Comparison of ENCODE assay signal across 9 mouse cellular contexts in the genomic region with DNA sequence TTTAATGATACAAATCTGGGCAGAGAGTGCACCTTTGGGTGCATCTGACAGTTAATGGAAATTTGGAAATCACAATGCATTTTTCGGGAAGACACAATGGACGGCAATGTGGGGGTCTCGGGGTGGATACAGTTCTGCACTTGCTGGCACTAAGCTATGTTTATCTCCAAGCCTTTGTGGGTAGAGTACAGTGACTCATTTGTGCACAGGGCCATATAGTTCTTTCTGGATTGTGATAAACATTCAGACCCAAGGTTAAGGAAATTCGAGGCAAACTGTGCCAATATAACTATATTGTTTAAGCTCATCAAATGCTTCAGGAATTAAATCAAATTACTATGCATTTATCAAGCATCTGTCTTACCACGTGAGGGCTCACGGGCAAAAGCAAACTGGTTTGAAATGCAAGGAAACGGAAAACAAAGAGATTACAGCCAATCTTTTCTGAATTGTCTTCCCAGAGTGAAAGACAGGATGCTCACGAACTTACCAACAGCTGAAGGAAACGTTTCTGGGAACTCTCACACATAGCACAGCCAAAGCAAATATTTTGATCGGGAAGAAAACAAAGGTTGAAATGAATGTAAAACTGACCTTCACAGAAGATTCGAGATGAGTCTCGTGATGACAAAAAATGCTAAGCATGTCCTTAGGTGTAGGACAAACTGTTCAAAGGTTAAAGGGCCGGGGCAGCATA. TPM values are rescaled to one million over a fixed set of nuclear protein-coding genes. Genes with fewer than 3 reads are reported as not detected.
DNase-seq lines count a peak whose midpoint lies in the region; ATAC-seq and TF ChIP-seq lines count a peak whose summit lies in the region.
"Had no signal": no experiment of that assay in that cellular context is flagged by ENCODE, and none has a peak within 500 bp of the region (broad histone marks: within the 10 kb centered on the region; RNA-seq: fewer than 3 reads in every experiment).

No protein-coding gene starts in this region.

- TF ChIP-seq CTCF in cortical plate, adult 2 months (IDR thresholded peaks at IDR 0.05; ENCODE audit: extremely low read depth, insufficient read depth, low read length), result no peak

- DNase-seq in kidney, postnatal 10 days, result no peak
- DNase-seq in c-Kit-positive CD71-positive TER-119-positive erythroid progenitor cells, embryonic 14.5 days (ENCODE audit: low spot score), result no peak
- DNase-seq in retina, embryonic 14.5 days (ENCODE audit: low spot score), result no peak
- no peak for DNase-seq in thymus, postnatal 4 days

- H3K9ac ChIP-seq in kidney, embryonic 15.5 days, result no peak overlapping the region
- no peak overlapping the region for H3K9ac ChIP-seq in heart, embryonic 12.5 days
- H3K9ac ChIP-seq in midbrain, embryonic 12.5 days (replicated peaks), result no peak overlapping the region

- peaks cover 7% of the 10 kb centered on the region; the same call in 1 of the 2 replicates for H3K4me1 ChIP-seq in kidney, embryonic 15.5 days
- no peaks in the 10 kb centered on the region; the same call in 1 of the 2 replicates for H3K4me1 ChIP-seq in cortical plate, adult 2 months (ENCODE audit: control insufficient read depth, insufficient read depth, low read length)
- H3K4me1 ChIP-seq in heart, embryonic 12.5 days (replicated peaks), result peaks cover 17% of the 10 kb centered on the region
- peaks cover 8% of the 10 kb centered on the region; the same call in 1 of the 2 replicates for H3K4me1 ChIP-seq in midbrain, embryonic 12.5 days

- no peaks in the 10 kb centered on the region for H3K9me3 ChIP-seq in kidney, embryonic 15.5 days (replicated peaks)
- no peaks in the 10 kb centered on the region for H3K9me3 ChIP-seq in heart, embryonic 12.5 days (replicated peaks)
- H3K9me3 ChIP-seq in midbrain, embryonic 12.5 days, result no peaks in the 10 kb centered on the region

- WGBS in kidney, embryonic 15.5 days, result 59% methylated on average over 13 of the region's 13 CpGs
- 47% methylated on average over 13 of the region's 13 CpGs for WGBS in heart, embryonic 12.5 days
- 68% methylated on average over 13 of the region's 13 CpGs for WGBS in midbrain, embryonic 12.5 days

- ATAC-seq in kidney, embryonic 15.5 days (replicated peaks; ENCODE audit: low FRiP score), result no peak
- peak; percentile 43; the same call in 1 of the 2 replicates for ATAC-seq in heart, embryonic 12.5 days (ENCODE audit: insufficient number of reproducible peaks, low FRiP score)
- ATAC-seq in midbrain, embryonic 12.5 days (ENCODE audit: low FRiP score, low read depth), result peak; percentile 56; the same call in 1 of the 2 replicates
- ATAC-seq: activated CD4-positive, CD25-positive, alpha-beta regulatory T cell, adult 4 months had no signal

- no peak overlapping the region for H3K4me2 ChIP-seq in kidney, embryonic 15.5 days
- H3K4me2 ChIP-seq in heart, embryonic 12.5 days, result peak overlapping the region; percentile 27; the same call in 1 of the 2 replicates
- no peak overlapping the region for H3K4me2 ChIP-seq in midbrain, embryonic 12.5 days (replicated peaks)

- H3K36me3 ChIP-seq in kidney, embryonic 15.5 days, result no peaks in the 10 kb centered on the region
- H3K36me3 ChIP-seq in heart, embryonic 12.5 days, result no peaks in the 10 kb centered on the region
- H3K36me3 ChIP-seq in midbrain, embryonic 12.5 days, result no peaks in the 10 kb centered on the region

- no peak overlapping the region for H3K4me3 ChIP-seq in kidney, embryonic 15.5 days (replicated peaks)
- no peak overlapping the region for H3K4me3 ChIP-seq in cortical plate, adult 2 months (ENCODE audit: insufficient read depth, low read length)
- H3K4me3 ChIP-seq in heart, embryonic 12.5 days, result no peak overlapping the region
- H3K4me3 ChIP-seq in midbrain, embryonic 12.5 days, result no peak overlapping the region

- H3K27ac ChIP-seq in kidney, embryonic 15.5 days, result 0 out of 2 replicates have a peak overlapping the region, but pooled peaks have one; percentile 13
- H3K27ac ChIP-seq in cortical plate, adult 2 months (ENCODE audit: insufficient read depth, low read length), result peak overlapping the region; percentile 49
- peak overlapping the region; percentile 75 for H3K27ac ChIP-seq in heart, embryonic 12.5 days (ENCODE audit: poor library complexity, severe bottlenecking)
- peak overlapping the region; percentile 63; the same call in 1 of the 2 replicates for H3K27ac ChIP-seq in midbrain, embryonic 12.5 days (replicated peaks)

- H3K27me3 ChIP-seq in kidney, embryonic 15.5 days, result no peaks in the 10 kb centered on the region
- no peaks in the 10 kb centered on the region for H3K27me3 ChIP-seq in heart, embryonic 12.5 days (replicated peaks)
- H3K27me3 ChIP-seq in midbrain, embryonic 12.5 days, result no peaks in the 10 kb centered on the region; the same call in 1 of the 2 replicates

- TF ChIP-seq POLR2A in cortical plate, adult 2 months (IDR thresholded peaks at IDR 0.05; ENCODE audit: extremely low read depth, insufficient read depth, low read length), result no peak

RNA-seq across cellular contexts. Expression of a gene that starts 6.4 kb away (rescaled TPM):
- 89.4 and 91.6 TPM in 2 replicates for polyA plus RNA-seq in kidney, embryonic 15.5 days (2015; fragmentation: Nextera tagmentation; extraction: Ambion mirVana)
- polyA plus RNA-seq in cortical plate, adult 2 months (2012; rRNA removed), result 33.1 and 34.6 TPM in 2 replicates
- 52.8 and 54.2 TPM in 2 replicates for polyA plus RNA-seq in heart, embryonic 12.5 days (2016; fragmentation: Nextera tagmentation; extraction: Ambion mirVana)
- polyA plus RNA-seq in midbrain, embryonic 12.5 days (2016; fragmentation: Nextera tagmentation; extraction: Ambion mirVana), result 87.6 and 93.7 TPM in 2 replicates

RNA-seq across cellular contexts. Expression of a gene that starts 21.7 kb away (rescaled TPM):
- 122 and 126 TPM in 2 replicates for polyA plus RNA-seq in kidney, embryonic 15.5 days (2015; fragmentation: Nextera tagmentation; extraction: Ambion mirVana)
- 111 and 115 TPM in 2 replicates for polyA plus RNA-seq in cortical plate, adult 2 months (2012; rRNA removed)
- 200 and 204 TPM in 2 replicates for polyA plus RNA-seq in heart, embryonic 12.5 days (2016; fragmentation: Nextera tagmentation; extraction: Ambion mirVana)
- 94.3 and 98.4 TPM in 2 replicates for polyA plus RNA-seq in midbrain, embryonic 12.5 days (2016; fragmentation: Nextera tagmentation; extraction: Ambion mirVana)

RNA-seq across cellular contexts. Expression of a gene that starts 44.7 kb away (rescaled TPM):
- polyA plus RNA-seq in kidney, embryonic 15.5 days (2015; fragmentation: Nextera tagmentation; extraction: Ambion mirVana), result 7.6 and 8.4 TPM in 2 replicates
- polyA plus RNA-seq in cortical plate, adult 2 months (2012; rRNA removed), result 3.5 and 3.6 TPM in 2 replicates
- 4.8 and 5.1 TPM in 2 replicates for polyA plus RNA-seq in heart, embryonic 12.5 days (2016; fragmentation: Nextera tagmentation; extraction: Ambion mirVana)
- polyA plus RNA-seq in midbrain, embryonic 12.5 days (2016; fragmentation: Nextera tagmentation; extraction: Ambion mirVana), result 9.9 and 11.2 TPM in 2 replicates

Comparison
In these comparisons a context has a peak if more than half of its experiments do, and no peak if none do; other contexts are left out.
1. H3K27ac ChIP-seq: peak in every context shown above with its lines; median percentile 75 in heart, embryonic 12.5 days; 63 in midbrain, embryonic 12.5 days; 49 in cortical plate, adult 2 months; 13 in kidney, embryonic 15.5 days.